Mouse (Mus musculus) brown adipose tissue, adult 24 weeks (tissue): ENCODE results near the gene Araf. TPM values are rescaled to one million over a fixed set of nuclear protein-coding genes. Genes with fewer than 3 reads are reported as not detected.

Experiments
- H3K27ac ChIP-seq: fragments of 200-500 bp; replicated peaks from 2 replicates; pipeline ENCODE4 v1.5.1; 2012; ENCODE audit warnings: low read depth, mild to moderate bottlenecking, low read length
- H3K4me1 ChIP-seq: fragments of 200-500 bp; 2 replicates; pipeline ENCODE4 v1.6.1; 2012; ENCODE audit warnings: low read length, mixed read lengths; ENCODE audit not compliant: control insufficient read depth, insufficient read depth, insufficient read length
- H3K4me3 ChIP-seq: fragments of 200-500 bp; 2 replicates; pipeline ENCODE4 v1.5.1; 2012; ENCODE audit warnings: low read depth, mild to moderate bottlenecking, low read length, moderate library complexity; ENCODE audit not compliant: insufficient read depth
- polyA plus RNA-seq: library from polyadenylated mRNA; stranded (reverse); fragments of >200 nt; gene quantifications from 2 replicates; pipeline ENCODE4 v1.2.4, GENCODE M21; 2012; ENCODE audit not compliant: missing spikeins, insufficient read depth, insufficient read length

The Araf gene
- polyA plus RNA-seq, 1 experiment = 46.6 TPM

DNA sequence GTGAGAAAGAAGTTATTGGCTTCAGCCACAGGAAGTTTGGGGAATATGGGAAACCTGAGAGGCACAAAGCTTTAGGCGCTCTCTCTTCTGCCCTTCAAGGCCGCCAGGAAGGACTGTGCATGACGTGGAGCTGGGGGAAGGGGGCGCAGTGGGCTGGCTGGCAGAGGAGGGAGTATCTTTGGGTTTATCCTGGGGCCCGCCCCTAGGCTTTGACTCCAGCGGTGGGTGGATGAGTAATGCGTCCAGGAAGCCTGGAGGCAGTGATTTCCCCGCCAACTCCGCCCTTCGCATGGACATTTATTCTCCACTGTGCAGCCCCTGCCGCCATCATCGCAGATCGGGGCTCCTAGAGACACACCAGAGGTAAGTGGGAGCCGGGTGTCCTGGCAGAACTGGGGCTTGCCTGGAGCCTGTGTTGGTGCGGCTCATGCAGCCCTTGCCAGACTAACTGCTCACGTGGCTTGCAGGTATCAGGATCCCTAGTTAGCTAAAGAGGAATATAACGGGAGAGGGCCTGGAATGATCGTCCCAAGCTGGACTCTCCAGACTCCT, 72.4 kb downstream of the Araf start, which contains the start of gene Timp1:
Gene Timp1, plus strand, starts transcription at position 205 of the 552 bp plus-strand sequence.
- Histone ChIP-seq H3K27ac (no peak within 1 kb of the TSS), H3K4me1 (no peaks in the 10 kb centered on the region), H3K4me3 (no peak within 1 kb of the TSS)

- H3K4me1 ChIP-seq = no peaks in the 10 kb centered on the region
- H3K4me3 ChIP-seq = no peak overlapping the region
- H3K27ac ChIP-seq = no peak overlapping the region
These were observed 75.4 kb downstream of the Araf start for GRCm38 (mm10) chrX:20872928-20873500.

- Histone ChIP-seq H3K4me3 (no peak overlapping the region), H3K27ac (no peak overlapping the region), H3K4me1 (no peaks in the 10 kb centered on the region)
These were observed 77.6 kb downstream of the Araf start for GRCm38 (mm10) chrX:20875241-20875640.

- no peaks in the 10 kb centered on the region for H3K4me1 ChIP-seq
- H3K27ac ChIP-seq = no peak overlapping the region
- H3K4me3 ChIP-seq = no peak overlapping the region
These were observed 112.5 kb downstream of the Araf start for GRCm38 (mm10) chrX:20910074-20910473.

Other genes with a start within 250 kb of the Araf start
- not detected in 2 replicates for gene Rgn, start 248.0 kb upstream of the Araf start, polyA plus RNA-seq
- 9.5 and 11.8 TPM in 2 replicates for gene Rbm10, start 180.3 kb upstream of the Araf start, polyA plus RNA-seq
- gene Ndufb11, start 180.2 kb upstream of the Araf start, polyA plus RNA-seq = 1,190 and 1,234 TPM in 2 replicates
- 125 and 140 TPM in 2 replicates for gene Uba1, start 139.5 kb upstream of the Araf start, polyA plus RNA-seq
- gene Cdk16, start 109.9 kb upstream of the Araf start, polyA plus RNA-seq = 134 and 135 TPM in 2 replicates
- gene Usp11, start 93.9 kb upstream of the Araf start, polyA plus RNA-seq = 1.5 and 1.8 TPM in 2 replicates
- not detected in 2 replicates for gene Timp1, start 72.4 kb downstream of the Araf start, polyA plus RNA-seq
- gene Syn1, start 123.2 kb downstream of the Araf start, polyA plus RNA-seq = not detected in 2 replicates
- 9.0 and 13.0 TPM in 2 replicates for gene Cfp, start 133.7 kb downstream of the Araf start, polyA plus RNA-seq
- gene Elk1, start 152.8 kb downstream of the Araf start, polyA plus RNA-seq = 5.5 and 8.8 TPM in 2 replicates
- gene Uxt, start 164.2 kb downstream of the Araf start, polyA plus RNA-seq = 103 and 122 TPM in 2 replicates